Mouse (Mus musculus) fibroblast of lung, adult 2 months (primary cell): ENCODE data around the gene Ccnyl1.
"Not testable (repeated sequence)": the region's sequence is repeated elsewhere in the genome, so short reads cannot be mapped to it uniquely, and the experiment has no call there.

Experiments used
- DNase-seq: peaks from one replicate; pipeline ENCODE4 v3.0.0-alpha.2; 2011; ENCODE audit warnings: low read depth

The Ccnyl1 gene

GRCm38 (mm10) chr1:64690213-64691013 lies at the start of gene Ccnyl1:
Gene Ccnyl1 (plus strand): TSS chr1:64690455.
- peak; percentile 96 for DNase-seq

- no peak for DNase-seq
These were observed 49.2 kb upstream of the Ccnyl1 start for GRCm38 (mm10) chr1:64641069-64641468.

GRCm38 (mm10) chr1:64642541-64642940 lies 47.7 kb upstream of the Ccnyl1 start:
- not testable (repeated sequence) for DNase-seq

- DNase-seq, result no peak
These were observed 45.7 kb upstream of the Ccnyl1 start for GRCm38 (mm10) chr1:64644513-64644912.

GRCm38 (mm10) chr1:64649362-64650124 lies 40.7 kb upstream of the Ccnyl1 start:
- peak; percentile 37 for DNase-seq

- DNase-seq, result no peak
These were observed 36.6 kb upstream of the Ccnyl1 start for GRCm38 (mm10) chr1:64653701-64654100.

- no peak for DNase-seq
These were observed 34.8 kb upstream of the Ccnyl1 start for GRCm38 (mm10) chr1:64655415-64655814.

- no peak for DNase-seq
These were observed 33.7 kb upstream of the Ccnyl1 start for GRCm38 (mm10) chr1:64656423-64657129.

GRCm38 (mm10) chr1:64658876-64659275 lies 31.4 kb upstream of the Ccnyl1 start:
- DNase-seq, result no peak

GRCm38 (mm10) chr1:64667111-64667633 lies 23.1 kb upstream of the Ccnyl1 start:
- peak; percentile 53 for DNase-seq

GRCm38 (mm10) chr1:64669451-64669850 lies 20.8 kb upstream of the Ccnyl1 start:
- DNase-seq, result no peak

- DNase-seq, result no peak
These were observed 16.3 kb upstream of the Ccnyl1 start for GRCm38 (mm10) chr1:64673931-64674330.

GRCm38 (mm10) chr1:64676060-64676839 lies 14.0 kb upstream of the Ccnyl1 start:
- DNase-seq, result peak; percentile 15

- DNase-seq, result no peak
These were observed 8.8 kb upstream of the Ccnyl1 start for GRCm38 (mm10) chr1:64681499-64681898.

GRCm38 (mm10) chr1:64683039-64683438 lies 7.2 kb upstream of the Ccnyl1 start:
- no peak for DNase-seq

- DNase-seq, result no peak
These were observed 5.8 kb upstream of the Ccnyl1 start for GRCm38 (mm10) chr1:64684440-64684839.

- DNase-seq, result no peak
These were observed 2.2 kb upstream of the Ccnyl1 start for GRCm38 (mm10) chr1:64688046-64688445.

GRCm38 (mm10) chr1:64689561-64690212 lies 568 bp upstream of the Ccnyl1 start:
- no peak for DNase-seq

GRCm38 (mm10) chr1:64691121-64691551 lies 881 bp downstream of the Ccnyl1 start:
- DNase-seq, result no peak

- DNase-seq, result no peak
These were observed 1.3 kb downstream of the Ccnyl1 start for GRCm38 (mm10) chr1:64691581-64691980.

GRCm38 (mm10) chr1:64695156-64695555 lies 4.9 kb downstream of the Ccnyl1 start:
- DNase-seq, result no peak
